Mouse (Mus musculus) testis, adult 2 months (tissue): ENCODE measurements around the gene Jazf1.

Source experiments
- CTCF ChIP-seq: fragments of 200-500 bp; IDR thresholded peaks from 2 replicates; pipeline ENCODE4 v1.5.1; 2012; ENCODE audit warnings: low read depth, mild to moderate bottlenecking, inconsistent platforms, low read length, moderate library complexity; ENCODE audit not compliant: control insufficient read depth, insufficient read depth, insufficient replicate concordance
- POLR2A ChIP-seq: fragments of 200-500 bp; IDR thresholded peaks from 2 replicates; pipeline ENCODE4 v1.6.1; 2012; ENCODE audit warnings: low read depth, mild to moderate bottlenecking, inconsistent platforms, low read length, moderate library complexity; ENCODE audit not compliant: control insufficient read depth

GRCm38 (mm10) chr6:53005544-53005943, 62.9 kb downstream of the Jazf1 start:
- no peak for TF ChIP-seq POLR2A
- no peak for TF ChIP-seq CTCF
